Comparison of ENCODE assay signal across 16 mouse cellular contexts in genomic region chr4:50239386-50239785, GRCm38 (mm10).
"Had no signal": no experiment of that assay in that cellular context is flagged by ENCODE, and none has a peak within 500 bp of the region (broad histone marks: within the 10 kb centered on the region; RNA-seq: fewer than 3 reads in every experiment).

No protein-coding gene starts in this region.

- ATAC-seq: liver, embryonic 12.5 days; liver, postnatal 0 days; lung, postnatal 0 days; midbrain, embryonic 13.5 days; midbrain, embryonic 15.5 days; midbrain, embryonic 16.5 days had no signal

- DNase-seq: liver; liver, embryonic 13.5 days; liver, postnatal 0 days; lung, adult 18-20 months; lung, adult 2 months; lung, embryonic 14.5 days; lung, postnatal 10 days; lung, postnatal 14 days; lung, postnatal 36 days; lung, postnatal 4 days; midbrain, embryonic 14.5 days had no signal
